ENCODE assay signal across 20 mouse cellular contexts in genomic region chr2:79151610-79152009, GRCm38 (mm10).
A peak's percentile ranks its signal among the peaks of the same experiment; 100 is the strongest.
DNase-seq lines count a peak whose midpoint lies in the region; ATAC-seq and TF ChIP-seq lines count a peak whose summit lies in the region.
"Had no signal": no experiment of that assay in that cellular context is flagged by ENCODE, and none has a peak within 500 bp of the region (broad histone marks: within the 10 kb centered on the region; RNA-seq: fewer than 3 reads in every experiment).

No protein-coding gene starts in this region.

- no peak for TF ChIP-seq RAD21 in CH12.LX (IDR thresholded peaks at IDR 0.05; ENCODE audit: low read depth, low read length)

- no peaks in the 10 kb centered on the region for H3K36me3 ChIP-seq in forebrain, embryonic 15.5 days
- H3K36me3 ChIP-seq in forebrain, postnatal 0 days (ENCODE audit: insufficient read depth): no peaks in the 10 kb centered on the region
- H3K36me3 ChIP-seq in CH12.LX (replicated peaks in 1 of 2; ENCODE audit: control insufficient read depth in 1 of 2, insufficient read depth in 1 of 2, low read length in 1 of 2): no peaks in the 10 kb centered on the region
- H3K36me3 ChIP-seq: embryonic facial prominence, embryonic 10.5 days; heart, embryonic 10.5 days had no signal

- no peaks in the 10 kb centered on the region for H3K9me3 ChIP-seq in forebrain, embryonic 15.5 days
- H3K9me3 ChIP-seq in forebrain, postnatal 0 days (ENCODE audit: low read length): no peaks in the 10 kb centered on the region
- H3K9me3 ChIP-seq in CH12.LX (replicated peaks; ENCODE audit: low read length): no peaks in the 10 kb centered on the region
- H3K9me3 ChIP-seq: embryonic facial prominence, embryonic 10.5 days; heart, embryonic 10.5 days had no signal

- no peak overlapping the region for H3K4me2 ChIP-seq in forebrain, embryonic 15.5 days (replicated peaks)
- H3K4me2 ChIP-seq in forebrain, postnatal 0 days (ENCODE audit: low read depth): no peak overlapping the region
- peak overlapping the region; percentile 59; the same call in 1 of the 2 replicates for H3K4me2 ChIP-seq in CH12.LX (ENCODE audit: insufficient read depth, low read depth, poor library complexity, severe bottlenecking)

- dilution Hi-C loops in CH12.LX (cut with MboI; ENCODE audit: extremely low pct_ligation_motif_present, extremely low pct_unique_long_range_greater_than_20kb, low sequenced_read_pairs): no loop called here

- peak overlapping the region; percentile 62 for H3K27ac ChIP-seq in forebrain, embryonic 15.5 days (replicated peaks)
- no peak overlapping the region for H3K27ac ChIP-seq in forebrain, postnatal 0 days (ENCODE audit: low read depth, low read length)
- peak overlapping the region; percentile 76 for H3K27ac ChIP-seq in layer of hippocampus, adult 2 months
- no peak overlapping the region for H3K27ac ChIP-seq in CH12.LX (ENCODE audit: insufficient read depth, low read depth)
- H3K27ac ChIP-seq: embryonic facial prominence, embryonic 10.5 days; heart, embryonic 10.5 days had no signal

- TF ChIP-seq CTCF in forebrain, postnatal 0 days (IDR thresholded peaks at IDR 0.05; ENCODE audit: low read depth): no peak
- no peak for TF ChIP-seq CTCF in layer of hippocampus, adult 2 months (conservative IDR thresholded peaks at IDR 0.05)
- TF ChIP-seq CTCF in CH12.LX (conservative IDR thresholded peaks at IDR 0.05 in 1 of 2, IDR thresholded peaks at IDR 0.05 in 1 of 2; ENCODE audit: low read depth in 2 of 2, low read length in 2 of 2): no peak

- TF ChIP-seq POLR2A in CH12.LX (IDR thresholded peaks at IDR 0.05; ENCODE audit: low read depth, low read length): no peak

- 75% methylated on average over 4 of the region's 4 CpGs for WGBS in forebrain, embryonic 15.5 days
- 75% methylated on average over 4 of the region's 4 CpGs for WGBS in forebrain, postnatal 0 days

- no peak for DNase-seq in forebrain, postnatal 0 days
- DNase-seq in layer of hippocampus, adult 2 months (ENCODE audit: low spot score in 2 of 2): no peak
- DNase-seq in layer of hippocampus, postnatal 14 days (ENCODE audit: low spot score in 2 of 2): no peak
- no peak for DNase-seq in CH12.LX (ENCODE audit: extremely low read depth)
- no peak for DNase-seq in kidney, postnatal 10 days
- DNase-seq: adrenal gland, adult 8-10 months; adrenal gland, postnatal 36 days; cerebellum, adult 2 months; cerebellum, postnatal 10 days; gastrocnemius, postnatal 36 days; heart, adult 11 months; heart, postnatal 10 days; heart, postnatal 4 days had no signal

- no peak overlapping the region for H3K9ac ChIP-seq in forebrain, embryonic 15.5 days (replicated peaks)
- H3K9ac ChIP-seq in forebrain, postnatal 0 days: no peak overlapping the region
- H3K9ac ChIP-seq in CH12.LX (ENCODE audit: insufficient read depth, low read depth): peak overlapping the region; percentile 29

- TF ChIP-seq EP300 in CH12.LX (IDR thresholded peaks at IDR 0.05; ENCODE audit: low read length): no peak

- no peak for ATAC-seq in forebrain, embryonic 15.5 days (replicated peaks)
- ATAC-seq in forebrain, postnatal 0 days: no peak
- peak; percentile 60; the same call in 1 of the 2 replicates for ATAC-seq in erythroblast, adult 5-6 weeks (replicated peaks; ENCODE audit: low FRiP score, poor library complexity, severe bottlenecking)
- ATAC-seq: inflammation-experienced regulatory T-cells, adult 6 months; intestine, postnatal 0 days had no signal

- H3K4me1 ChIP-seq in forebrain, embryonic 15.5 days: peaks cover 24% of the 10 kb centered on the region
- no peaks in the 10 kb centered on the region for H3K4me1 ChIP-seq in forebrain, postnatal 0 days (ENCODE audit: insufficient read depth)
- H3K4me1 ChIP-seq in CH12.LX (ENCODE audit: control insufficient read depth in 1 of 2, insufficient read depth in 2 of 2): peaks cover 0 to 5% of the 10 kb centered on the region in 2 experiments; a peak in 2 of 4 replicates
- H3K4me1 ChIP-seq: embryonic facial prominence, embryonic 10.5 days; heart, embryonic 10.5 days had no signal

- no peak overlapping the region for H3K4me3 ChIP-seq in forebrain, embryonic 15.5 days
- no peak overlapping the region for H3K4me3 ChIP-seq in forebrain, postnatal 0 days (ENCODE audit: low read depth, low read length)
- H3K4me3 ChIP-seq in layer of hippocampus, adult 2 months: no peak overlapping the region
- H3K4me3 ChIP-seq in CH12.LX (replicated peaks in 1 of 3; ENCODE audit: low read depth in 2 of 3, low read length in 2 of 3, poor library complexity in 1 of 3): no peak overlapping the region
- H3K4me3 ChIP-seq: embryonic facial prominence, embryonic 10.5 days; erythroblast, embryonic 14.5 days; heart, embryonic 10.5 days had no signal

- H3K79me2 ChIP-seq in CH12.LX (replicated peaks; ENCODE audit: control insufficient read depth, extremely low read depth, insufficient read depth, poor library complexity, severe bottlenecking): no peaks in the 10 kb centered on the region

- in situ Hi-C loops in CH12.LX (cut with MboI; ENCODE audit: low pct_ligation_motif_present, low pct_unique_long_range_greater_than_20kb, low sequenced_read_pairs): no loop called here

- H3K27me3 ChIP-seq in forebrain, embryonic 15.5 days: no peaks in the 10 kb centered on the region
- H3K27me3 ChIP-seq in forebrain, postnatal 0 days (ENCODE audit: insufficient read depth, low read length): no peaks in the 10 kb centered on the region
- H3K27me3 ChIP-seq in CH12.LX (replicated peaks): no peaks in the 10 kb centered on the region

TF ChIP-seq in CH12.LX, 34 proteins besides CTCF, POLR2A, EP300 and RAD21:
- TF ChIP-seq BHLHE40 (IDR thresholded peaks at IDR 0.05; ENCODE audit: low read depth, low read length): peak; percentile 40; the same call in 1 of the 2 replicates
- peak; percentile 81 for TF ChIP-seq MAFK (IDR thresholded peaks at IDR 0.05; ENCODE audit: insufficient replicate concordance, low read length)
- TF ChIP-seq SIN3A (IDR thresholded peaks at IDR 0.05; ENCODE audit: low read length): no peak
- TF ChIP-seq MAX (IDR thresholded peaks at IDR 0.05; ENCODE audit: low read length): 0 out of 2 replicates have a peak, but pooled peaks have one; percentile 25
- peak; percentile 12; the same call in 1 of the 2 replicates for TF ChIP-seq ETS1 (conservative IDR thresholded peaks at IDR 0.05; ENCODE audit: low read depth, low read length)

Comparison
In these comparisons a context has a peak if more than half of its experiments do, and no peak if none do; other contexts are left out.
1. H3K27ac ChIP-seq: peak in forebrain, embryonic 15.5 days (single experiment) and layer of hippocampus, adult 2 months (single experiment); none in forebrain, postnatal 0 days (single experiment) and CH12.LX (single experiment).